Mouse (Mus musculus) adrenal gland, postnatal 25 days (tissue): ENCODE measurements around the gene Lrrtm1. TPM values are rescaled to one million over a fixed set of nuclear protein-coding genes. Genes with fewer than 3 reads are reported as not detected.

Experiments used
- DNase-seq: peaks from one replicate; pipeline ENCODE4 v3.0.0; 2021; ENCODE audit warnings: mixed read lengths
- total RNA-seq: library from RNA; stranded (reverse); gene quantifications from 2 replicates; pipeline ENCODE4 v1.2.3, GENCODE M21; 2021

Lrrtm1 gene
- total RNA-seq, 1 experiment from 2014 or later, result 0.61 TPM

GRCm38 (mm10) chr6:77306796-77307195, 64.3 kb downstream of the Lrrtm1 start:
- no peak for DNase-seq
